Mouse (Mus musculus) cortical plate, adult 2 months (tissue): Measurements from ENCODE around the gene Mgp.

ENCODE experiments used
- CTCF ChIP-seq: fragments of 200-500 bp; IDR thresholded peaks from 2 replicates; pipeline ENCODE4 v1.5.1; 2011; ENCODE audit warnings: mild to moderate bottlenecking, control low read depth, low read length; ENCODE audit not compliant: insufficient read depth; ENCODE audit errors: extremely low read depth
- POLR2A ChIP-seq: fragments of 200-500 bp; IDR thresholded peaks from 2 replicates; pipeline ENCODE4 v1.6.1; 2011; ENCODE audit warnings: mild to moderate bottlenecking, low read length, control low read depth; ENCODE audit not compliant: insufficient read depth; ENCODE audit errors: extremely low read depth

DNA sequence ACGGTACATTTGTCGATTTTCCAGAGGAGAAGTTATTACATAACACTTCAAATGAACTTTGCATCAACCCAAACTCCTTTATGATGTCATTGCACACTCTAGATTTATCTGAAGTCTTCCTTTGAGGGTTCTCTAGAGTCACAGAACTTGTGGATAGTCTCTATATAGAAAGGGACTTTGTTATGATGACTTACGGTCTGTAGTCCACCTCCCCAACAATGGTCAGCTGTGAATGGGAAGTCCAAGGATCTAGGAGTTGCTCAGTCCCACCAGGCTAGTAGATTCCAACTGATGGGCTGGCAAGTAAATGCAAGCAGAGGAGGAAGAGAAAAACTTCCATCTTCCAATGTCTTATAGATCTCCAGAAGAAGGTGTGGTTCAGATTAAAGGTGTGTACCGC, 46.9 kb downstream of the Mgp start:
- no peak for TF ChIP-seq CTCF
- no peak for TF ChIP-seq POLR2A
